27 mouse cellular contexts compared by ENCODE assay signal in genomic region chr16:24154816-24155357, GRCm38 (mm10).
A peak's percentile ranks its signal among the peaks of the same experiment; 100 is the strongest.
DNase-seq lines count a peak whose midpoint lies in the region; ATAC-seq lines count a peak whose summit lies in the region.
"Had no signal": no experiment of that assay in that cellular context is flagged by ENCODE, and none has a peak within 500 bp of the region (broad histone marks: within the 10 kb centered on the region; RNA-seq: fewer than 3 reads in every experiment).

No protein-coding gene starts in this region.

- H3K4me2 ChIP-seq in hindbrain, embryonic 16.5 days (ENCODE audit: low read length) = no peak overlapping the region
- H3K4me2 ChIP-seq: embryonic facial prominence, embryonic 12.5 days; forebrain, embryonic 12.5 days; liver, embryonic 13.5 days; lung, embryonic 14.5 days; midbrain, embryonic 13.5 days; neural tube, embryonic 13.5 days had no signal

- 86% methylated on average over 4 of the region's 4 CpGs for WGBS in hindbrain, embryonic 16.5 days

- no peak overlapping the region for H3K27ac ChIP-seq in hindbrain, embryonic 16.5 days (ENCODE audit: low read depth, low read length)
- H3K27ac ChIP-seq: embryonic facial prominence, embryonic 12.5 days; forebrain, embryonic 12.5 days; heart, embryonic 10.5 days; hindbrain, embryonic 10.5 days; left cerebral cortex, adult 2 months; liver, embryonic 13.5 days; midbrain, embryonic 13.5 days; neural tube, embryonic 13.5 days had no signal

- H3K9ac ChIP-seq in hindbrain, embryonic 16.5 days (ENCODE audit: low read depth, low read length) = no peak overlapping the region
- H3K9ac ChIP-seq: embryonic facial prominence, embryonic 12.5 days; forebrain, embryonic 12.5 days; liver, embryonic 13.5 days; lung, embryonic 14.5 days; midbrain, embryonic 13.5 days; neural tube, embryonic 13.5 days had no signal

- peak; percentile 71 for DNase-seq in CD4-positive, CD25-positive, alpha-beta regulatory T cell, adult 2 months (ENCODE audit: low read depth, low spot score)
- DNase-seq in T-cell, adult 2 months (ENCODE audit: low spot score) = peak; percentile 52
- peak; percentile 60 to 78 for DNase-seq in thymus, adult 18-20 months
- peak; percentile 75 to 87 for DNase-seq in thymus, postnatal 36 days
- DNase-seq in cerebellum, adult 8-10 months = no peak
- DNase-seq: adrenal gland, postnatal 36 days; cerebellum, adult 11 months; cerebellum, postnatal 10 days; kidney, adult 2 months; kidney, postnatal 10 days; liver, embryonic 13.5 days; lung, embryonic 14.5 days; lung, postnatal 36 days; retina, postnatal 1 day; right cerebral cortex, postnatal 25 days had no signal

- H3K9me3 ChIP-seq in hindbrain, embryonic 16.5 days (ENCODE audit: control insufficient read depth, low read length) = no peaks in the 10 kb centered on the region
- H3K9me3 ChIP-seq: embryonic facial prominence, embryonic 12.5 days; forebrain, embryonic 12.5 days; heart, embryonic 10.5 days; hindbrain, embryonic 10.5 days; liver, embryonic 13.5 days; megakaryocyte, embryonic 14.5 days; midbrain, embryonic 13.5 days; neural tube, embryonic 13.5 days had no signal

- no peaks in the 10 kb centered on the region for H3K27me3 ChIP-seq in hindbrain, embryonic 16.5 days (replicated peaks; ENCODE audit: control insufficient read depth, insufficient read depth, low read length)
- H3K27me3 ChIP-seq: embryonic facial prominence, embryonic 12.5 days; forebrain, embryonic 12.5 days; liver, embryonic 13.5 days; midbrain, embryonic 13.5 days; neural tube, embryonic 13.5 days; Patski had no signal

- no peaks in the 10 kb centered on the region for H3K36me3 ChIP-seq in hindbrain, embryonic 16.5 days (ENCODE audit: control insufficient read depth, insufficient read depth, low read length)
- H3K36me3 ChIP-seq: embryonic facial prominence, embryonic 12.5 days; forebrain, embryonic 12.5 days; G1E; heart, embryonic 10.5 days; hindbrain, embryonic 10.5 days; liver, embryonic 13.5 days; midbrain, embryonic 13.5 days; neural tube, embryonic 13.5 days had no signal

- H3K4me1 ChIP-seq in hindbrain, embryonic 16.5 days (ENCODE audit: control insufficient read depth, insufficient read depth, low read depth, low read length) = no peaks in the 10 kb centered on the region
- H3K4me1 ChIP-seq: forebrain, embryonic 12.5 days; hindbrain, embryonic 10.5 days; midbrain, embryonic 13.5 days; neural tube, embryonic 13.5 days had no signal

- no peak overlapping the region for H3K4me3 ChIP-seq in hindbrain, embryonic 16.5 days (ENCODE audit: low read length)
- H3K4me3 ChIP-seq: embryonic facial prominence, embryonic 12.5 days; forebrain, embryonic 12.5 days; heart, embryonic 10.5 days; hindbrain, embryonic 10.5 days; left cerebral cortex, adult 2 months; liver, embryonic 13.5 days; megakaryocyte, embryonic 14.5 days; midbrain, embryonic 13.5 days; neural tube, embryonic 13.5 days had no signal

- ATAC-seq in hindbrain, embryonic 16.5 days = no peak
- ATAC-seq in erythroid progenitor cell, adult 5-6 weeks (replicated peaks; ENCODE audit: low FRiP score, poor library complexity, severe bottlenecking) = no peak
- ATAC-seq: midbrain, embryonic 13.5 days; Patski had no signal
